Mouse (Mus musculus): ENCODE data around the gene Olfr389. TPM values are rescaled to one million over a fixed set of nuclear protein-coding genes. Genes with fewer than 3 reads are reported as not detected.

Gene Olfr389
- not detected for polyA plus RNA-seq (2017; shearing (Covaris generic))

- ATAC-seq: no peak
Observed at GRCm38 (mm10) chr11:73780613-73781012, at the start of gene Olfr389. Olfr389 (minus strand) TSS chr11:73780713.

- ATAC-seq: no peak
Observed at GRCm38 (mm10) chr11:73816949-73817348, 36.4 kb upstream of the Olfr389 start, which contains the start of gene Olfr392. Olfr392 (minus strand) TSS chr11:73817049.

- ATAC-seq: no peak
Observed at GRCm38 (mm10) chr11:73802952-73803351, 22.4 kb upstream of the Olfr389 start, which contains the start of gene Olfr391-ps. Olfr391-ps (minus strand) TSS chr11:73803052.

- no peak for ATAC-seq
Observed at GRCm38 (mm10) chr11:73782664-73783063, 2.2 kb upstream of the Olfr389 start, which contains the start of gene Olfr390. Olfr390 (plus strand) TSS chr11:73782964.

- ATAC-seq: no peak
Observed at GRCm38 (mm10) chr11:73759115-73759514, 21.4 kb downstream of the Olfr389 start.

Other genes with a start within 250 kb of the Olfr389 start
- gene Olfr385, start 187.7 kb downstream of the Olfr389 start, polyA plus RNA-seq (2017; shearing (Covaris generic)): not detected
- gene Olfr384, start 182.1 kb downstream of the Olfr389 start, polyA plus RNA-seq (2017; shearing (Covaris generic)): not detected
- not detected for gene Zfp735, start 91.9 kb downstream of the Olfr389 start, polyA plus RNA-seq (2017; shearing (Covaris generic))
- gene Olfr390, start 2.3 kb upstream of the Olfr389 start, polyA plus RNA-seq (2017; shearing (Covaris generic)): not detected
- gene Olfr391-ps, start 22.3 kb upstream of the Olfr389 start, polyA plus RNA-seq (2017; shearing (Covaris generic)): not detected
- under 1 TPM in 1 of 2 experiments, not detected in 1; 0.08 TPM for gene Olfr392, start 36.3 kb upstream of the Olfr389 start, polyA plus RNA-seq (2017; shearing (Covaris generic))
- not detected for gene Olfr393, start 70.7 kb upstream of the Olfr389 start, polyA plus RNA-seq (2017; shearing (Covaris generic))
- not detected for gene Olfr394, start 110.1 kb upstream of the Olfr389 start, polyA plus RNA-seq (2017; shearing (Covaris generic))
- not detected for gene Olfr395, start 128.6 kb upstream of the Olfr389 start, polyA plus RNA-seq (2017; shearing (Covaris generic))
- not detected for gene Olfr23, start 156.0 kb upstream of the Olfr389 start, polyA plus RNA-seq (2017; shearing (Covaris generic))
- gene Olfr397, start 180.1 kb upstream of the Olfr389 start, polyA plus RNA-seq (2017; shearing (Covaris generic)): not detected
- under 1 TPM in 1 of 2 experiments, not detected in 1; 0.26 TPM for gene Olfr398, start 209.7 kb upstream of the Olfr389 start, polyA plus RNA-seq (2017; shearing (Covaris generic))

Measured in CD4-positive, CD25-positive, alpha-beta regulatory T cell, adult 4 months (primary cell).